Mouse (Mus musculus) limb, embryonic 12.5 days (tissue): ENCODE data around the gene Smim14. TPM values are rescaled to one million over a fixed set of nuclear protein-coding genes. Genes with fewer than 3 reads are reported as not detected.
"Not testable (repeated sequence)": the region's sequence is repeated elsewhere in the genome, so short reads cannot be mapped to it uniquely, and the experiment has no call there.

Experiments
- ATAC-seq: fragments of 200-750 bp; cut with Nextera tagmentation; 2 replicates; pipeline ENCODE4 v1.8.0; 2017; ENCODE audit warnings: low read depth, moderate TSS enrichment; ENCODE audit not compliant: insufficient number of reproducible peaks, insufficient read depth, low FRiP score, low TSS enrichment
- H3K27ac ChIP-seq: fragments of 300-500 bp; sonication (generic); 2 replicates; pipeline ENCODE4 v1.5.1; 2016; ENCODE audit warnings: mild to moderate bottlenecking, moderate library complexity
- H3K27me3 ChIP-seq: fragments of 300-500 bp; sonication (generic); 2 replicates; pipeline ENCODE4 v1.6.1; 2016; ENCODE audit warnings: mild to moderate bottlenecking, moderate library complexity
- H3K36me3 ChIP-seq: fragments of 300-500 bp; sonication (generic); 2 replicates; pipeline ENCODE4 v1.6.1; 2016; ENCODE audit warnings: mild to moderate bottlenecking, moderate library complexity
- H3K4me1 ChIP-seq: fragments of 300-500 bp; sonication (generic); replicated peaks from 2 replicates; pipeline ENCODE4 v1.6.1; 2016
- H3K4me2 ChIP-seq: fragments of 300-500 bp; sonication (generic); 2 replicates; pipeline ENCODE4 v1.6.1; 2016; ENCODE audit warnings: mild to moderate bottlenecking, moderate library complexity
- H3K4me3 ChIP-seq: fragments of 300-500 bp; sonication (generic); replicated peaks from 2 replicates; pipeline ENCODE4 v1.5.1; 2016; ENCODE audit warnings: mild to moderate bottlenecking
- H3K9ac ChIP-seq: fragments of 300-500 bp; sonication (generic); replicated peaks from 2 replicates; pipeline ENCODE4 v1.6.1; 2016; ENCODE audit warnings: mild to moderate bottlenecking, moderate library complexity
- H3K9me3 ChIP-seq: fragments of 300-500 bp; sonication (generic); 2 replicates; pipeline ENCODE4 v1.6.1; 2016; ENCODE audit warnings: mild to moderate bottlenecking, moderate library complexity
- WGBS: fragments of 180-500 bp; shearing (Covaris S2); methylation state at CpG from one replicate; pipeline ENCODE4 v1.1.7; 2016; 5-methylcytosine and 5-hydroxymethylcytosine counted together
- polyA plus RNA-seq: library from polyadenylated mRNA; unstranded; fragments of >200 nt; fragmentation: Nextera tagmentation; extraction: Ambion mirVana; gene quantifications from 2 replicates; pipeline ENCODE4 v1.2.1, GENCODE M21; 2016

Smim14 gene
- polyA plus RNA-seq, 1 experiment from 2014 or later, result 116 TPM

DNA sequence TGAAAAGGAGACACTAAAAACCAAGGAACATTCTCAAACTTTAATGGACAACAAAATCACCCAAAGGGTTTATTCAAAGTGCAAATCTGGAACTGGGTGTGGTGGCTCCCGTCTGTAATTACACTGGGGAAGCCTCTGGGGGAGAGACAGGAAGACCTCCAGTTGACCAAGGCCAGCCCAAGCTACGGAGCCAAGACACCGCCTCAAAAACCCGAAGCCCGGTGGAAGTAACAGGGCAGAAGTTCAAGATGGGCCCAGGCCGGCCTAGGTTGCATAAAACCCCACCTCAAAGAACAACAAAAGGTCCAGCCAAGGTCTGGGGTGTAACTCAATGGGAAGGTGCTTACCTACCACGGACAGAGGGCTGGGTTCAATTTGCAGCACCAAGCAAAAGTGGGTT lies 48.3 kb downstream of the Smim14 start:
- 83% methylated on average over 7 of the region's 7 CpGs for WGBS
- ATAC-seq, result no peak

DNA sequence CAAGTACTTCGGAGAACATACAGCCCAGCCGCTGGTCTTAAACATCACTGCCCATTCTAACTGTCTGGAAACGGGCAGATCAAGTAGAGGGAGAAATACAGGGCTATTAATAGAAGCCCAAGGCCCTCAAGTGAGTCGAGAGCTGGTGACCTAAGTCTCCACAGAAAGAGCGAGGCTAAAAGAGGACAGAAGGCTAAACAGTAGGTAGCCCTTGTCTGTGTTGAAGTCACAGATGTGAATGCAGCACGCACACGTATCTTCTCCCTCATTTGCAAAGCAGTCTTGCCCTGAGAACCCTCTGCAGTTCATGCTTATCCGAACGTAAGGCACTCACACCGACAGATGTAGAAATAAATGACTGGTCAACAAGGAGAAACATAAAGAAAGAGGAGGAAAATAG lies 49.6 kb downstream of the Smim14 start:
- no peak overlapping the region for H3K4me3 ChIP-seq
- H3K4me2 ChIP-seq, result no peak overlapping the region
- H3K27ac ChIP-seq, result no peak overlapping the region
- ATAC-seq, result no peak
- 86% methylated on average over 10 of the region's 10 CpGs for WGBS
- H3K9ac ChIP-seq, result no peak overlapping the region
- H3K27me3 ChIP-seq, result no peaks in the 10 kb centered on the region
- peaks cover 8% of the 10 kb centered on the region; the same call in 1 of the 2 replicates for H3K4me1 ChIP-seq
- no peaks in the 10 kb centered on the region for H3K9me3 ChIP-seq
- H3K36me3 ChIP-seq, result 0 out of 2 replicates have a peak, but pooled peaks cover 7% of the 10 kb centered on the region

More for the DNA sequence above, 48.3 kb downstream of the Smim14 start:
- H3K4me3 ChIP-seq, result no peak overlapping the region
- no peak overlapping the region for H3K27ac ChIP-seq
- no peaks in the 10 kb centered on the region for H3K27me3 ChIP-seq
- peaks cover 12% of the 10 kb centered on the region; the same call in 1 of the 2 replicates for H3K4me1 ChIP-seq
- no peak overlapping the region for H3K9ac ChIP-seq
- no peaks in the 10 kb centered on the region for H3K9me3 ChIP-seq
- no peak overlapping the region for H3K4me2 ChIP-seq
- 0 out of 2 replicates have a peak, but pooled peaks cover 7% of the 10 kb centered on the region for H3K36me3 ChIP-seq

DNA sequence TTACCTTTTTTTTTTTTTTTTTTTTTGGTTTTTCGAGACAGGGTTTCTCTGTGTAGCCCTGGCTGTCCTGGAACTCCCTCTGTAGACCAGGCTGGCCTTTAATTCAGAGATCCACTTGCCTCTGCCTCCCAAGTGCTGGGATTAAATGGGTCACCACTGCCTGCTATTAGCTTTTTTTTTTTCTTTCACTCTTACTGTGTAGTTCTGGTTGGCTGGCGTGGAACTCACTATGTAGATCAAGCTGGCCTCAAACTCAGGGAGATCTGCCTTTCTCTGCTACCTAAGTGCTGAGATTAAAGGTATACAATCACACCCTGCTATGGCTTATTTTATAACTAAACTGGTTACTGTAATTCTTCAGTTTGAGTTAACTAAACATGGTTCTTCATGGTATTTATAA lies 50.5 kb downstream of the Smim14 start:
- 100% methylated on average over 1 of the region's 2 CpGs for WGBS
- Histone ChIP-seq H3K4me3 (no peak overlapping the region), H3K27me3 (no peaks in the 10 kb centered on the region), H3K9me3 (no peaks in the 10 kb centered on the region), H3K9ac (no peak overlapping the region), H3K27ac (no peak overlapping the region), H3K36me3 (0 out of 2 replicates have a peak, but pooled peaks cover 7% of the 10 kb centered on the region), H3K4me1 (peaks cover 8% of the 10 kb centered on the region; the same call in 1 of the 2 replicates), H3K4me2 (no peak overlapping the region)
- no peak for ATAC-seq

DNA sequence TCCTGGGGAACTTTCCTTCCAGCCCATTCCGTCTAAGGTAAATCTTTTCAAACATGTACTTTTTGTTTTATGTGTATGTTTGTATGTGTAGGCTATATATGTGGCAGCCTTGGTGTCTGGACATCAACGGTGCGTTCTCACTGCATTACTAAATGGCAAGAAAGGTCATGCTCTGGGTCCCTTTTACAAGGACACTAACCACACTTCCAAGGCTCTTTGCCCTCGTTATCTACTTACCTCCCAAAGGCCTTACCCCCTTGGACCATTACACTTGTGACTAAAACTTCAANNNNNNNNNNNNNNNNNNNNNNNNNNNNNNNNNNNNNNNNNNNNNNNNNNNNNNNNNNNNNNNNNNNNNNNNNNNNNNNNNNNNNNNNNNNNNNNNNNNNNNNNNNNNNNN lies 54.0 kb downstream of the Smim14 start:
- 80% methylated on average over 4 of the region's 4 CpGs for WGBS
- H3K4me1 ChIP-seq, result no peaks in the 10 kb centered on the region
- ATAC-seq, result no peak
- no peak overlapping the region for H3K4me2 ChIP-seq
- H3K9ac ChIP-seq, result no peak overlapping the region
- H3K4me3 ChIP-seq, result no peak overlapping the region
- H3K27me3 ChIP-seq, result no peaks in the 10 kb centered on the region
- H3K36me3 ChIP-seq, result 0 out of 2 replicates have a peak, but pooled peaks cover 7% of the 10 kb centered on the region
- H3K9me3 ChIP-seq, result no peaks in the 10 kb centered on the region
- no peak overlapping the region for H3K27ac ChIP-seq

DNA sequence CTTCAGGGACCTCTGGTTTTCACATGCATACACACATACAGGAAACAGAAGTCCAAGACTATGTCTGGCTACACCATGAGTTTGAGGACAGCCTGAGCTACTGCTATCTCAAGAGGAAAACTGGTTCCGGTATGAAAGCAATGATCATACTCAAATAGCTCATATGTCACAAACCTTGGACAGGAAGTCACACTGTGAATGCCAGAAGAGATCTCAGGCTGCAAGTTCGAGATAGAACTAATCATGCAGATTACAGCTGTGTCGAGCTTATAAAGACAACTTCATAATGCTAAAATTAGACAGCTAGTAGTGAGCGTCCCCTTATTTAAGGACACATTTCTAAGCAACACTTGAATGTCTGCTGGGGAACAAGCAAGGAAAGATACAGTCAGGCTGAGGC lies 56.5 kb downstream of the Smim14 start:
- WGBS, result 83% methylated on average over 4 of the region's 4 CpGs

DNA sequence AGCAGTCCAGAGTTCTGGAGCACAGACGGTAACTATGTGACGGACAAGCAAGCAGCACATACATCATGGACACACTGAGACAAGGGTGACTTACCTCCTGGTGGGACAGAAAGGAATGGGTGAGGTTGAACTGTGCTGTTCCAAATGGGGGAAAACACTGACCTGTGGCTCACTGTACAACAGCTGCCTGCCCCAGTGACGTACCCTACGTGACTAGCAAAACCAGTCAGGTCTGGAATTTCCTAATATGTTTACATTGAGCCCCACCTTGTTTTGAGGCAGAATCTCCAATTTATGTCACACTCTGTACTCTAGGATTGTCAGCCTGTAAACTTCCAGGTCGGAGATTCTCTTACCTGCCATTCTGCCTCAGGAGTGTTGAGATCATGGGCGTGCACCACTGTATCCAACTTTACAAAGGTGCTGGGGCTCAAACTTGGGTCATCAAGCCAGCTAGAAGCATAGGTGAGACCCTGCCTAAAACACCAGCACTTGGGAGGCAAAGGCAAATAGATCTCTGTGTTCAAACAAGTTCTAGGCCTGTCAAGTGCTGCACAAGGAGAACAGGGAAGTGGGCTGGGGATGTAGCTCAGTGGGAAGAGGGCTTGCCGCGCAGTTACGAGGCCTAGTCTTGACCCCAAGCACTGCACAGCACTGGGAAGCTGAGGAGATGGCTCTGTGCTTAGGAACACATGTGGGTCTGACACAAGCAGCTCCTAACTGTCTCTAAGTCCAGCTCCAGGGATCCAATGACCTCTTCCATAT lies 57.1 kb downstream of the Smim14 start:
- 0 out of 2 replicates have a peak, but pooled peaks cover 7% of the 10 kb centered on the region for H3K36me3 ChIP-seq
- no peak overlapping the region for H3K9ac ChIP-seq
- no peak overlapping the region for H3K4me3 ChIP-seq
- H3K4me2 ChIP-seq, result no peak overlapping the region
- H3K4me1 ChIP-seq, result no peaks in the 10 kb centered on the region
- H3K27me3 ChIP-seq, result no peaks in the 10 kb centered on the region
- H3K9me3 ChIP-seq, result no peaks in the 10 kb centered on the region
- ATAC-seq, result no peak
- WGBS, result 89% methylated on average over 9 of the region's 9 CpGs
- no peak overlapping the region for H3K27ac ChIP-seq

More for the DNA sequence above, 56.5 kb downstream of the Smim14 start:
- ATAC-seq, result no peak
- Histone ChIP-seq H3K9me3 (no peaks in the 10 kb centered on the region), H3K27me3 (no peaks in the 10 kb centered on the region), H3K27ac (no peak overlapping the region), H3K4me2 (no peak overlapping the region), H3K4me1 (no peaks in the 10 kb centered on the region), H3K9ac (no peak overlapping the region), H3K36me3 (0 out of 2 replicates have a peak, but pooled peaks cover 7% of the 10 kb centered on the region), H3K4me3 (no peak overlapping the region)

DNA sequence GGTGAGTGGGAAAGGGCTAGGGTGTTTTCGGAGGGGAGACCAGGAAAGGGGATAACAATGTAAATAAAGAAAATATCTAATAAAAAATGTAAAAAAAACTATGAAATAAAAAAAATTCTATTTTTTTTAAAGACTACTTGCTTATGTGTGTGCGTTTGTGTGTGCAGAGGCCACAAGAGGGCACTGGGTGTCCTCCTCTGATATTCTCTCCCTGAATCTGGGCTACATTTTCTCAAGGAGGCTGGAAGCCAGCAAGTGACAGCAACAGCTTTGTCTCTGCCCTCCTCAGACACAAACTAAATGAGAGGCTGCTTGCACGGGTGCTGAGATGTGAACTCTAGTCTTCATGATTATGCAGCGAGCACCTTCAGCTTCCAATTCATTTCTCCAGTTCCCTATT lies 58.8 kb downstream of the Smim14 start:
- Histone ChIP-seq H3K27ac (no peak overlapping the region), H3K36me3 (0 out of 2 replicates have a peak, but pooled peaks cover 3% of the 10 kb centered on the region)

DNA sequence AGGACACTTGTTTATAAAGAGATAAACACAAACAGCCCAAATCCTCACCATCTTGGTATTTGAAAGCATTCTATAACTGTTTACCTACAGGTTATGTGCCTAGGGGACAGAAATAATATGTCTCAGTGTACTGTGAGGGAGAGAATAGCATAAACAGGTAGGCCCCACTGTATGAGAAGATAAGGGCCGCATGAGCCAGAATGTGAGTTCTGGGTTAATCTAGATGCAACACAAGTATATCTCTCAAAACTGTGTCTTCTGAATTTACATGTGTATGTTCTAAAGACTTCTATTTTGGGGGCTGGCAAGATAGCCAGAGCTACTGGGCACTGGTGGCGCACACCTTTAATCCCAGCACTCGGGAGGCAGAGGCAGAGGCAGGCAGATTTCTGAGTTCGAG lies 60.2 kb downstream of the Smim14 start:
- H3K27me3 ChIP-seq, H3K4me3 ChIP-seq, H3K4me2 ChIP-seq, H3K9me3 ChIP-seq, H3K9ac ChIP-seq, ATAC-seq, H3K36me3 ChIP-seq, H3K4me1 ChIP-seq, H3K27ac ChIP-seq: not testable (repeated sequence)
- 96% methylated on average over 4 of the region's 4 CpGs for WGBS

More for the DNA sequence above, 58.8 kb downstream of the Smim14 start:
- Histone ChIP-seq H3K9me3 (no peaks in the 10 kb centered on the region), H3K4me2 (no peak overlapping the region), H3K9ac (no peak overlapping the region), H3K4me1 (no peaks in the 10 kb centered on the region), H3K4me3 (no peak overlapping the region), H3K27me3 (no peaks in the 10 kb centered on the region)
- 78% methylated on average over 4 of the region's 4 CpGs for WGBS
- ATAC-seq, result no peak

DNA sequence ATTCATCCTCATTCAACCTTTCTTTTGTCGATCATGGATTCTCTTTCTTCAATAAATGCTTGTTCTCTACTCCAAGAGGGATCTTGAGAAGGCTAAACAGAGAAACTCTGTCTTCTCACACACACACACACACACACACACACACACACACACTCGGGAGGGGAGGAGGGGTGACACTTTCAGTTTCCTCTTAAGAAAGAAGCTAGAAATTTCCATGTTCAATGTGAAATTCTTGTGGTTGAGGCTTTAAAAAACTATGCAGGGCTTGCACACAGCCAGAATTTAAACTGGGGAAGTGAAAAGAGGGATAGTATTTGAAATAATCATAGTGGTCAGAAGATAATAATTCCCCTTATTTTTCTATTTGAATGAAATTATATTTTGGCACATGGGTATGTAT lies 61.2 kb downstream of the Smim14 start:
- H3K9ac ChIP-seq, result no peak overlapping the region
- ATAC-seq, result no peak
- H3K36me3 ChIP-seq, result 0 out of 2 replicates have a peak, but pooled peaks cover 8% of the 10 kb centered on the region
- WGBS, result 83% methylated on average over 2 of the region's 2 CpGs
- H3K27me3 ChIP-seq, result no peaks in the 10 kb centered on the region
- H3K4me3 ChIP-seq, result no peak overlapping the region
- no peaks in the 10 kb centered on the region for H3K9me3 ChIP-seq
- no peak overlapping the region for H3K4me2 ChIP-seq
- H3K4me1 ChIP-seq, result no peaks in the 10 kb centered on the region
- H3K27ac ChIP-seq, result no peak overlapping the region

DNA sequence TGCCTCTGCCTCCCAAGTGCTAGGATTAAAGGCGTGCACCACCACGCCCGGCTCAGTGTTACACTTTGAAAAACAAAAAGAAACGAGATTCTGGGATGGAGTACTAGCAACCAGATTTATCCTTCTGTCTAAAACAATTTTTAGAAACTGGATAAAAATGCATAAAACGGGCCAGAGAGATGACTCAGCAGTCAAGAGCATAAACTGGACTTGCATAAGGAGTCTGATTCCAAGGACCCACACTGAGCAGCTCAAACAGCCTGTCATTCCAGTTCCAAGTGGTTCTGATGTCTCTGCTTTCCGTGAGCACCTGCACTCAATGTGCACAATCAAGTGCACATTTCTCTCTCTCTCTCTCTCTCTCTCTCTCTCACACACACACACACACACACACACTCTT lies 67.2 kb downstream of the Smim14 start:
- Histone ChIP-seq H3K4me2 (no peak overlapping the region), H3K4me1 (no peaks in the 10 kb centered on the region), H3K9ac (no peak overlapping the region), H3K9me3 (no peaks in the 10 kb centered on the region; the same call in 1 of the 2 replicates), H3K27ac (no peak overlapping the region), H3K36me3 (peaks cover 41% of the 10 kb centered on the region), H3K4me3 (no peak overlapping the region), H3K27me3 (no peaks in the 10 kb centered on the region)
- ATAC-seq, result no peak
- 89% methylated on average over 6 of the region's 6 CpGs for WGBS

DNA sequence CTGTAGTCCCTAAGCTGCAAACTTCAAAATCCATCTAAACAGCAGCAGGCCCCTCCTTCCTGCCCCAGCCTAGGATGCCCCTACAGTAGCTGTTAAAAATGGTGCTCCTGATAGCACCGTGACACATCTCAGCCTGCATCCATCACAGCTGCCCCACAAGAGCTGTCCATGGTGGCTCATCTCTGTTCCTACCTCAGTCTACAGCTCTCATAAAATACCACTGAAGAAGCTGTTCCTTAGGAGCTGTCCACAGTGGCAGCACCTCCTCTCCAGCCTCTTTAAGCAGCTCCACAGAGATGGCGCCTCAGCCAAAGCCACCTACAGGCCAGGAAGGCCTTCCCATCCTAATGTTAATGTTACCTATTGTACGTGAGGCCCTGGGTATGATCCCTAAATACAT lies 70.1 kb downstream of the Smim14 start:
- no peak overlapping the region for H3K4me2 ChIP-seq
- H3K27ac ChIP-seq, result no peak overlapping the region
- H3K9me3 ChIP-seq, result no peaks in the 10 kb centered on the region; the same call in 1 of the 2 replicates
- no peak overlapping the region for H3K9ac ChIP-seq
- H3K4me1 ChIP-seq, result no peaks in the 10 kb centered on the region
- peaks cover 40% of the 10 kb centered on the region for H3K36me3 ChIP-seq
- H3K4me3 ChIP-seq, result no peak overlapping the region
- no peak for ATAC-seq
- WGBS, result 68% methylated on average over 3 of the region's 3 CpGs
- H3K27me3 ChIP-seq, result no peaks in the 10 kb centered on the region
